Mouse (Mus musculus): ENCODE results near the gene Acta2.

GRCm38 (mm10) chr19:34289948-34290789, 34.8 kb upstream of the Acta2 start, which contains the start of gene Fas:
- no peak for TF ChIP-seq CTCF (IDR thresholded peaks at IDR 0.05; ENCODE audit: low read depth)
- TF ChIP-seq EP300 (optimal IDR thresholded peaks at IDR 0.05), result no peak
